Mouse (Mus musculus) intestine, postnatal 0 days (tissue): ENCODE data around the gene Rreb1. TPM values are rescaled to one million over a fixed set of nuclear protein-coding genes. Genes with fewer than 3 reads are reported as not detected.
A peak's percentile ranks its signal among the peaks of the same experiment; 100 is the strongest.

Experiments used
- ATAC-seq: fragments of 200-750 bp; cut with Nextera tagmentation; 2 replicates; pipeline ENCODE4 v1.8.0; 2017; ENCODE audit warnings: mild to moderate bottlenecking, moderate TSS enrichment, moderate library complexity
- H3K27ac ChIP-seq: fragments of 300-500 bp; sonication (generic); 2 replicates; pipeline ENCODE4 v1.5.1; 2014; ENCODE audit warnings: mild to moderate bottlenecking, low read depth, low read length, moderate library complexity
- H3K27me3 ChIP-seq: fragments of 300-500 bp; sonication (generic); replicated peaks from 2 replicates; pipeline ENCODE4 v1.6.1; 2014; ENCODE audit warnings: low read length, mixed read lengths; ENCODE audit not compliant: control insufficient read depth, insufficient read depth
- H3K36me3 ChIP-seq: fragments of 300-500 bp; sonication (generic); 2 replicates; pipeline ENCODE4 v1.6.1; 2014; ENCODE audit warnings: mild to moderate bottlenecking, moderate library complexity; ENCODE audit not compliant: control insufficient read depth, insufficient read depth
- H3K4me1 ChIP-seq: fragments of 300-500 bp; sonication (generic); replicated peaks from 2 replicates; pipeline ENCODE4 v1.6.1; 2014; ENCODE audit warnings: antibody characterized with exemption, low read length, mixed read lengths; ENCODE audit not compliant: control insufficient read depth, insufficient read depth
- H3K4me2 ChIP-seq: fragments of 300-500 bp; sonication (generic); replicated peaks from 2 replicates; pipeline ENCODE4 v1.6.1; 2014; ENCODE audit warnings: low read depth, mild to moderate bottlenecking, moderate library complexity
- H3K4me3 ChIP-seq: fragments of 300-500 bp; sonication (generic); 2 replicates; pipeline ENCODE4 v1.5.1; 2014; ENCODE audit warnings: low read depth, low read length
- H3K9ac ChIP-seq: fragments of 300-500 bp; sonication (generic); 2 replicates; pipeline ENCODE4 v1.6.1; 2014; ENCODE audit warnings: mild to moderate bottlenecking, low read depth, low read length
- H3K9me3 ChIP-seq: fragments of 300-500 bp; sonication (generic); 2 replicates; pipeline ENCODE4 v1.6.1; 2016; ENCODE audit warnings: mixed run types; ENCODE audit not compliant: control insufficient read depth
- CTCF ChIP-seq: sonication (generic); IDR thresholded peaks from 2 replicates; pipeline ENCODE4 v1.5.1; 2016; ENCODE audit warnings: low read depth, mild to moderate bottlenecking, control low read depth, antibody characterized with exemption, moderate library complexity
- WGBS: fragments of 180-500 bp; shearing (Covaris S2); extraction: QIAGEN DNeasy Blood & Tissue Kit; methylation state at CpG from one replicate; pipeline ENCODE4 v1.1.7; 2014; 5-methylcytosine and 5-hydroxymethylcytosine counted together
- polyA plus RNA-seq: library from polyadenylated mRNA; unstranded; fragments of >200 nt; fragmentation: Nextera tagmentation; extraction: Ambion mirVana; gene quantifications from 2 replicates; pipeline ENCODE4 v1.2.1, GENCODE M21; 2015

The Rreb1 gene
- polyA plus RNA-seq, 1 experiment from 2014 or later: 10.6 TPM

- no peak for ATAC-seq
These were observed 152.4 kb downstream of the Rreb1 start for GRCm38 (mm10) chr13:37930621-37931020.

GRCm38 (mm10) chr13:37931210-37931922 is 153.2 kb downstream of the Rreb1 start:
- whole genome bisulfite sequencing: 78% methylated on average over 27 of the region's 27 CpGs
- Histone ChIP-seq H3K27ac (no peak overlapping the region), H3K36me3 (peaks cover 87% of the 10 kb centered on the region), H3K4me3 (no peak overlapping the region), H3K4me1 (no peaks in the 10 kb centered on the region), H3K9me3 (no peaks in the 10 kb centered on the region), H3K27me3 (no peaks in the 10 kb centered on the region), H3K9ac (no peak overlapping the region), H3K4me2 (no peak overlapping the region)
- no peak for TF ChIP-seq CTCF
- ATAC-seq: no peak

More at GRCm38 (mm10) chr13:37930621-37931020, 152.4 kb downstream of the Rreb1 start:
- H3K9ac ChIP-seq: no peak overlapping the region
- no peaks in the 10 kb centered on the region for H3K27me3 ChIP-seq
- no peaks in the 10 kb centered on the region for H3K9me3 ChIP-seq
- no peak overlapping the region for H3K27ac ChIP-seq
- H3K4me3 ChIP-seq: no peak overlapping the region
- 93% methylated on average over 23 of the region's 23 CpGs for WGBS
- no peak for TF ChIP-seq CTCF
- no peak overlapping the region for H3K4me2 ChIP-seq
- H3K36me3 ChIP-seq: peaks cover 83% of the 10 kb centered on the region
- H3K4me1 ChIP-seq: no peaks in the 10 kb centered on the region

- no peaks in the 10 kb centered on the region for H3K4me1 ChIP-seq
- 75% methylated on average over 4 of the region's 4 CpGs for WGBS
- TF ChIP-seq CTCF: no peak
- peaks cover 75% of the 10 kb centered on the region for H3K36me3 ChIP-seq
- no peaks in the 10 kb centered on the region for H3K9me3 ChIP-seq
- no peak overlapping the region for H3K27ac ChIP-seq
- H3K4me3 ChIP-seq: no peak overlapping the region
- ATAC-seq: no peak
- no peaks in the 10 kb centered on the region for H3K27me3 ChIP-seq
- no peak overlapping the region for H3K4me2 ChIP-seq
- no peak overlapping the region for H3K9ac ChIP-seq
These were observed 155.9 kb downstream of the Rreb1 start for GRCm38 (mm10) chr13:37934075-37934474.

- no peak overlapping the region for H3K27ac ChIP-seq
- TF ChIP-seq CTCF: no peak
These were observed 156.7 kb downstream of the Rreb1 start for GRCm38 (mm10) chr13:37934920-37935319.

GRCm38 (mm10) chr13:37936351-37936750 is 158.2 kb downstream of the Rreb1 start:
- WGBS: 89% methylated on average over 3 of the region's 3 CpGs
- ATAC-seq: no peak
- Histone ChIP-seq H3K9ac (no peak overlapping the region), H3K27ac (no peak overlapping the region), H3K4me2 (no peak overlapping the region), H3K27me3 (no peaks in the 10 kb centered on the region), H3K9me3 (no peaks in the 10 kb centered on the region), H3K4me1 (no peaks in the 10 kb centered on the region), H3K4me3 (no peak overlapping the region), H3K36me3 (peaks cover 52% of the 10 kb centered on the region)
- TF ChIP-seq CTCF: no peak

More at GRCm38 (mm10) chr13:37934920-37935319, 156.7 kb downstream of the Rreb1 start:
- Histone ChIP-seq H3K36me3 (peaks cover 67% of the 10 kb centered on the region), H3K9me3 (no peaks in the 10 kb centered on the region), H3K27me3 (no peaks in the 10 kb centered on the region), H3K4me3 (no peak overlapping the region), H3K4me1 (no peaks in the 10 kb centered on the region), H3K9ac (no peak overlapping the region), H3K4me2 (no peak overlapping the region)
- WGBS: 82% methylated on average over 8 of the region's 8 CpGs
- ATAC-seq: no peak

- peaks cover 28% of the 10 kb centered on the region for H3K36me3 ChIP-seq
- H3K27ac ChIP-seq: no peak overlapping the region
- no peak overlapping the region for H3K9ac ChIP-seq
- no peaks in the 10 kb centered on the region for H3K9me3 ChIP-seq
- TF ChIP-seq CTCF: no peak
- no peak overlapping the region for H3K4me2 ChIP-seq
- 0 out of 2 replicates have a peak, but pooled peaks cover 2% of the 10 kb centered on the region for H3K4me1 ChIP-seq
- WGBS: 51% methylated on average over 2 of the region's 2 CpGs
- no peak overlapping the region for H3K4me3 ChIP-seq
- no peaks in the 10 kb centered on the region for H3K27me3 ChIP-seq
- peak; percentile 41; the same call in 1 of the 2 replicates for ATAC-seq
These were observed 162.0 kb downstream of the Rreb1 start for GRCm38 (mm10) chr13:37940167-37940566.
